Mouse (Mus musculus): ENCODE results near the gene Kcnab1. TPM values are rescaled to one million over a fixed set of nuclear protein-coding genes. Genes with fewer than 3 reads are reported as not detected.

Gene Kcnab1
- polyA plus RNA-seq, 1 experiment from 2014 or later, result 3.8 TPM

GRCm38 (mm10) chr3:65187833-65188698 is 78.9 kb downstream of the Kcnab1 start:
- H3K9me3 ChIP-seq (replicated peaks; ENCODE audit: control insufficient read depth, low read length), result no peaks in the 10 kb centered on the region
- no peak overlapping the region for H3K4me3 ChIP-seq (replicated peaks; ENCODE audit: low read length)
- no peaks in the 10 kb centered on the region for H3K27me3 ChIP-seq (ENCODE audit: control insufficient read depth, insufficient read depth, low read length)
- H3K36me3 ChIP-seq (ENCODE audit: control insufficient read depth, insufficient read depth, low read length), result no peaks in the 10 kb centered on the region
- 66% methylated on average over 7 of the region's 7 CpGs for WGBS
- H3K9ac ChIP-seq (ENCODE audit: low read length), result no peak overlapping the region
- ATAC-seq (ENCODE audit: insufficient read depth, low FRiP score), result no peak
- H3K4me2 ChIP-seq (ENCODE audit: low read depth, low read length), result no peak overlapping the region
- H3K4me1 ChIP-seq (ENCODE audit: control insufficient read depth, insufficient read depth, low read length), result no peaks in the 10 kb centered on the region
- H3K27ac ChIP-seq (ENCODE audit: low read length), result no peak overlapping the region

GRCm38 (mm10) chr3:65200611-65201010 is 91.4 kb downstream of the Kcnab1 start:
- no peaks in the 10 kb centered on the region for H3K4me1 ChIP-seq (ENCODE audit: control insufficient read depth, insufficient read depth, low read length)
- no peaks in the 10 kb centered on the region for H3K9me3 ChIP-seq (replicated peaks; ENCODE audit: control insufficient read depth, low read length)
- no peaks in the 10 kb centered on the region for H3K36me3 ChIP-seq (ENCODE audit: control insufficient read depth, insufficient read depth, low read length)
- WGBS, result 83% methylated on average over 1 of the region's 1 CpGs
- ATAC-seq (ENCODE audit: insufficient read depth, low FRiP score), result no peak
- H3K4me3 ChIP-seq (replicated peaks; ENCODE audit: low read length), result no peak overlapping the region
- H3K27ac ChIP-seq (ENCODE audit: low read length), result no peak overlapping the region
- H3K4me2 ChIP-seq (ENCODE audit: low read depth, low read length), result no peak overlapping the region
- H3K9ac ChIP-seq (ENCODE audit: low read length), result no peak overlapping the region
- H3K27me3 ChIP-seq (ENCODE audit: control insufficient read depth, insufficient read depth, low read length), result no peaks in the 10 kb centered on the region

GRCm38 (mm10) chr3:65203361-65204117 is 94.4 kb downstream of the Kcnab1 start:
- Histone ChIP-seq H3K4me2 (ENCODE audit: low read depth, low read length) (no peak overlapping the region), H3K9ac (ENCODE audit: low read length) (no peak overlapping the region), H3K27ac (ENCODE audit: low read length) (no peak overlapping the region)

DNA sequence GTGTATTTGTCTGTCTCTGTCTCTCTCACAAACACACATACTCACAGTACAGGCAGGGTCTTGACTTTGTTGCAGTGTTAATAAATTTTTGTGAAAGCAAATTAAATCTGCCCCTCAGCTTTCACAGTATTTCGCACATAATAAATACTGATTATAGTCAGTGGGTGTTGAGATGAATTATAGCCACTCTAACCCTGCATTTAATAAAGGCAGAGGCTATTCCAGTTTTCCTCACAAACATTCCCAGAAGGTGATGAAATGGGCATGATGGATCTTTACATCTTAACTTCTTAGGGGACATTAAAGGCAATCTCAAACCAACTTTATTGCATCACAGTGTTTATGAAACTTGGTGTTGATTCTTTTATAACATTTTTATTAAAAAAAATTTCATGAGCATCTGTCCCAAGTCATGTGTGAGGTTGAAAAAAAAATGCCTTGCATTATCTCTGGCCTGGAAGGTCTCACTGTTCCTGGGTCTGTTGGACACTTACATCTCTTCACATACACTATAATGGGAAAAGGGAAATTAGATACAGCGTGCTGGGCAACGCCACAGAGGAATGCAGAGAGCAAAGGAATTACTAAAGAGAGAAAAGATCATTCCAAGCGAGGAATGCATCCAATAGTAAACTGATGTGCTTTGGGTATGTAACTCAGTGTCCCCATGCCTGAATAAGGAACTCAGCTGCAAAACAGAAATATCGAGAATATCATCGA is 95.3 kb downstream of the Kcnab1 start:
- no peak overlapping the region for H3K4me3 ChIP-seq (replicated peaks; ENCODE audit: low read length)
- no peaks in the 10 kb centered on the region for H3K27me3 ChIP-seq (ENCODE audit: control insufficient read depth, insufficient read depth, low read length)
- WGBS, result 76% methylated on average over 6 of the region's 6 CpGs
- no peak overlapping the region for H3K27ac ChIP-seq (ENCODE audit: low read length)
- ATAC-seq (ENCODE audit: insufficient read depth, low FRiP score), result no peak
- H3K4me1 ChIP-seq (ENCODE audit: control insufficient read depth, insufficient read depth, low read length), result no peaks in the 10 kb centered on the region
- no peak overlapping the region for H3K4me2 ChIP-seq (ENCODE audit: low read depth, low read length)
- H3K9me3 ChIP-seq (replicated peaks; ENCODE audit: control insufficient read depth, low read length), result no peaks in the 10 kb centered on the region
- H3K36me3 ChIP-seq (ENCODE audit: control insufficient read depth, insufficient read depth, low read length), result no peaks in the 10 kb centered on the region
- no peak overlapping the region for H3K9ac ChIP-seq (ENCODE audit: low read length)

More at GRCm38 (mm10) chr3:65203361-65204117, 94.4 kb downstream of the Kcnab1 start:
- Histone ChIP-seq H3K9me3 (replicated peaks; ENCODE audit: control insufficient read depth, low read length) (no peaks in the 10 kb centered on the region), H3K27me3 (ENCODE audit: control insufficient read depth, insufficient read depth, low read length) (no peaks in the 10 kb centered on the region), H3K36me3 (ENCODE audit: control insufficient read depth, insufficient read depth, low read length) (no peaks in the 10 kb centered on the region), H3K4me1 (ENCODE audit: control insufficient read depth, insufficient read depth, low read length) (no peaks in the 10 kb centered on the region), H3K4me3 (replicated peaks; ENCODE audit: low read length) (no peak overlapping the region)
- 52% methylated on average over 8 of the region's 8 CpGs for WGBS
- no peak for ATAC-seq (ENCODE audit: insufficient read depth, low FRiP score)

GRCm38 (mm10) chr3:65205539-65206020 is 96.4 kb downstream of the Kcnab1 start:
- 67% methylated on average over 8 of the region's 8 CpGs for WGBS
- H3K36me3 ChIP-seq (ENCODE audit: control insufficient read depth, insufficient read depth, low read length), result no peaks in the 10 kb centered on the region
- H3K27me3 ChIP-seq (ENCODE audit: control insufficient read depth, insufficient read depth, low read length), result no peaks in the 10 kb centered on the region
- H3K27ac ChIP-seq (ENCODE audit: low read length), result no peak overlapping the region
- no peaks in the 10 kb centered on the region for H3K9me3 ChIP-seq (replicated peaks; ENCODE audit: control insufficient read depth, low read length)
- no peak overlapping the region for H3K4me3 ChIP-seq (replicated peaks; ENCODE audit: low read length)
- H3K9ac ChIP-seq (ENCODE audit: low read length), result no peak overlapping the region
- H3K4me1 ChIP-seq (ENCODE audit: control insufficient read depth, insufficient read depth, low read length), result no peaks in the 10 kb centered on the region
- ATAC-seq (ENCODE audit: insufficient read depth, low FRiP score), result no peak
- H3K4me2 ChIP-seq (ENCODE audit: low read depth, low read length), result no peak overlapping the region

DNA sequence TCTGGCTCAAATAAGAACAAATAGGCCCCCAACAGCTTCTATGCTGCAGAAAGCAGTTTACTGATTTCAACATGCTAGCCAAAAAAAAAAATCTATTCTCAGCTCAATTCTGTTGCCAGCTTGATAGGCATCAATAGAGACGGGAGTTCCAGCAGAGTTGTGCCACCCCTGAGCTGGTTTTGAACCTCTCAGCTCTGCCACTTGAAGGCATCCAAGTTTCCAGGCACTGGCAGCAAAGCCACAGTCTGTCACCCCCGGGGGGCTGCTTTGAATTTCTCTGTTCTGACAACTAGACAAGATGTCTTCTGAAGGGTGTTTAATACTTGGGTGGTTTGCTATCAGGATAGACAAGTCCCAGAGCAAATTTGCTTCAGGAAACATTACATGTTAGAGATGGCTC is 104.5 kb downstream of the Kcnab1 start:
- no peaks in the 10 kb centered on the region for H3K9me3 ChIP-seq (replicated peaks; ENCODE audit: control insufficient read depth, low read length)
- no peak overlapping the region for H3K9ac ChIP-seq (ENCODE audit: low read length)
- no peaks in the 10 kb centered on the region for H3K36me3 ChIP-seq (ENCODE audit: control insufficient read depth, insufficient read depth, low read length)
- H3K4me2 ChIP-seq (ENCODE audit: low read depth, low read length), result no peak overlapping the region
- ATAC-seq (ENCODE audit: insufficient read depth, low FRiP score), result no peak
- no peak overlapping the region for H3K27ac ChIP-seq (ENCODE audit: low read length)
- H3K4me3 ChIP-seq (replicated peaks; ENCODE audit: low read length), result no peak overlapping the region
- H3K27me3 ChIP-seq (ENCODE audit: control insufficient read depth, insufficient read depth, low read length), result no peaks in the 10 kb centered on the region
- 90% methylated on average over 2 of the region's 2 CpGs for WGBS
- no peaks in the 10 kb centered on the region for H3K4me1 ChIP-seq (ENCODE audit: control insufficient read depth, insufficient read depth, low read length)

GRCm38 (mm10) chr3:65214635-65215034 is 105.5 kb downstream of the Kcnab1 start:
- WGBS, result 73% methylated on average over 2 of the region's 2 CpGs
- H3K27me3 ChIP-seq (ENCODE audit: control insufficient read depth, insufficient read depth, low read length), result no peaks in the 10 kb centered on the region
- no peak overlapping the region for H3K4me2 ChIP-seq (ENCODE audit: low read depth, low read length)
- no peak overlapping the region for H3K9ac ChIP-seq (ENCODE audit: low read length)
- no peaks in the 10 kb centered on the region for H3K4me1 ChIP-seq (ENCODE audit: control insufficient read depth, insufficient read depth, low read length)
- no peaks in the 10 kb centered on the region for H3K36me3 ChIP-seq (ENCODE audit: control insufficient read depth, insufficient read depth, low read length)
- no peak overlapping the region for H3K27ac ChIP-seq (ENCODE audit: low read length)
- no peak overlapping the region for H3K4me3 ChIP-seq (replicated peaks; ENCODE audit: low read length)
- no peak for ATAC-seq (ENCODE audit: insufficient read depth, low FRiP score)
- H3K9me3 ChIP-seq (replicated peaks; ENCODE audit: control insufficient read depth, low read length), result no peaks in the 10 kb centered on the region

- no peak overlapping the region for H3K4me3 ChIP-seq (replicated peaks; ENCODE audit: low read length)
- no peak overlapping the region for H3K27ac ChIP-seq (ENCODE audit: low read length)
- H3K36me3 ChIP-seq (ENCODE audit: control insufficient read depth, insufficient read depth, low read length), result no peaks in the 10 kb centered on the region
- no peaks in the 10 kb centered on the region for H3K27me3 ChIP-seq (ENCODE audit: control insufficient read depth, insufficient read depth, low read length)
- H3K4me1 ChIP-seq (ENCODE audit: control insufficient read depth, insufficient read depth, low read length), result no peaks in the 10 kb centered on the region
- no peak for ATAC-seq (ENCODE audit: insufficient read depth, low FRiP score)
- no peaks in the 10 kb centered on the region for H3K9me3 ChIP-seq (replicated peaks; ENCODE audit: control insufficient read depth, low read length)
- H3K9ac ChIP-seq (ENCODE audit: low read length), result no peak overlapping the region
- WGBS, result 83% methylated on average over 7 of the region's 7 CpGs
- no peak overlapping the region for H3K4me2 ChIP-seq (ENCODE audit: low read depth, low read length)
Observed at GRCm38 (mm10) chr3:65217673-65218579, 108.7 kb downstream of the Kcnab1 start.

Data from stomach, embryonic 16.5 days (tissue).